In the genomic region with DNA sequence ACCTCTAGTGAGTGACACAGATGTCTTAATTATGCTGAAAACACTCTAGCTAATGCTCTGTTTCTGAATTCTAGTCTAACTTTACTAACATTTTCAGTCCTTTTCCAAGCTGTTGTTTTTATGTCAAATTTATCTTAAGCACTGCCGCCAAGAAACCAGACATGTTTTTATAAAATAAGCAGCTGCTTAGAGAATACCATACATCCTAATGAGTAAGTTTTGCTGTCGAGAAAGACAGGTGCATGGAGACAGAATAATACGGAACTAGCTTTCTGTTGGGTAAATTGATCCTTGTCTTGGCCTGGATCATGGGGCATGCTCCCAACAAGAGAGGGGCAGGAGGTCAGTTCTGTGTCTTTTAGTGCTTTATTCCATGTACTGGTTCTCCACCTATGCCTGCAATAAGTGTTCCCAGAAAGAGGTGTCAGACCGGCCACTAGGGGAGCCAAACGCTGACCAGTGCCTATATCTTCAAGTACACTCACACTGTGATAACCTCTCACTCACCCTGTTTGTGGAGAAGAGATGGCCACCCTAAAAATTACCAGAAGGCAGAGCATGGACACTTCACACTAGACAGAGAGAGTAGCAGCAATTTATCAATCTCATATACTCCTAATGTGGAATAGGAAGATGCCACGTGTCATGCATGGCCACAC, we compare ENCODE assay signal across 9 mouse cellular contexts.
DNase-seq lines count a peak whose midpoint lies in the region; ATAC-seq and TF ChIP-seq lines count a peak whose summit lies in the region.
"Had no signal": no experiment of that assay in that cellular context is flagged by ENCODE, and none has a peak within 500 bp of the region (broad histone marks: within the 10 kb centered on the region; RNA-seq: fewer than 3 reads in every experiment).

No protein-coding gene starts in this region.

- H3K4me1 ChIP-seq in forebrain, embryonic 16.5 days (replicated peaks; ENCODE audit: control insufficient read depth, insufficient read depth, low read length) = no peaks in the 10 kb centered on the region
- no peaks in the 10 kb centered on the region for H3K4me1 ChIP-seq in liver, postnatal 0 days (ENCODE audit: insufficient read depth)
- H3K4me1 ChIP-seq: neural tube, embryonic 12.5 days had no signal

- peak; percentile 2 to 5 for DNase-seq in heart, postnatal 14 days
- DNase-seq in heart, postnatal 36 days = no peak
- peak; percentile 1 to 5 for DNase-seq in thymus, postnatal 36 days
- no peak for DNase-seq in thymus, postnatal 10 days (ENCODE audit: low spot score in 2 of 2)
- DNase-seq in liver, postnatal 0 days = peak; percentile 13
- no peak for DNase-seq in c-Kit-positive CD71-positive TER-119-positive erythroid progenitor cells, embryonic 14.5 days (ENCODE audit: low spot score)
- no peak for DNase-seq in spleen, adult 12 weeks (ENCODE audit: low spot score)

- WGBS in forebrain, embryonic 16.5 days = 44% methylated on average over 6 of the region's 6 CpGs
- WGBS in liver, postnatal 0 days (ENCODE audit: insufficient replicate concordance) = 57% methylated on average over 6 of the region's 6 CpGs

- no peaks in the 10 kb centered on the region for H3K36me3 ChIP-seq in forebrain, embryonic 16.5 days (ENCODE audit: control insufficient read depth, insufficient read depth)
- no peaks in the 10 kb centered on the region for H3K36me3 ChIP-seq in liver, postnatal 0 days (replicated peaks; ENCODE audit: insufficient read depth, low read length)
- H3K36me3 ChIP-seq: neural tube, embryonic 12.5 days had no signal

- ATAC-seq in forebrain, embryonic 16.5 days = peak; percentile 72
- ATAC-seq in liver, postnatal 0 days = no peak

- no peak overlapping the region for H3K4me2 ChIP-seq in forebrain, embryonic 16.5 days (ENCODE audit: low read length)
- H3K4me2 ChIP-seq in liver, postnatal 0 days (ENCODE audit: low read depth, low read length) = no peak overlapping the region
- H3K4me2 ChIP-seq: neural tube, embryonic 12.5 days had no signal

- no peak overlapping the region for H3K9ac ChIP-seq in forebrain, embryonic 16.5 days (replicated peaks; ENCODE audit: low read depth, low read length)
- H3K9ac ChIP-seq in liver, postnatal 0 days (replicated peaks) = no peak overlapping the region
- H3K9ac ChIP-seq: neural tube, embryonic 12.5 days had no signal

- no peak; the same call in 1 of the 2 replicates for TF ChIP-seq CTCF in liver, postnatal 0 days (IDR thresholded peaks at IDR 0.05; ENCODE audit: low read depth)

- H3K9me3 ChIP-seq in forebrain, embryonic 16.5 days (ENCODE audit: control insufficient read depth, low read length) = no peaks in the 10 kb centered on the region
- H3K9me3 ChIP-seq in liver, postnatal 0 days (ENCODE audit: low read length) = no peaks in the 10 kb centered on the region
- H3K9me3 ChIP-seq: neural tube, embryonic 12.5 days had no signal

- intact Hi-C loops in heart, postnatal 14 days (cut with DNase I) = no loop called here
- intact Hi-C loops in heart, postnatal 36 days (cut with DNase I) = no loop called here

- no peak overlapping the region for H3K4me3 ChIP-seq in forebrain, embryonic 16.5 days (replicated peaks; ENCODE audit: low read length)
- no peak overlapping the region for H3K4me3 ChIP-seq in liver, postnatal 0 days (ENCODE audit: low read depth, low read length)
- H3K4me3 ChIP-seq: neural tube, embryonic 12.5 days had no signal

- no peak for TF ChIP-seq EP300 in liver, postnatal 0 days (IDR thresholded peaks at IDR 0.05; ENCODE audit: low read depth)

- no peak overlapping the region for H3K27ac ChIP-seq in forebrain, embryonic 16.5 days (ENCODE audit: low read length)
- no peak overlapping the region for H3K27ac ChIP-seq in liver, postnatal 0 days (ENCODE audit: low read depth)
- H3K27ac ChIP-seq: neural tube, embryonic 12.5 days had no signal

- H3K27me3 ChIP-seq in forebrain, embryonic 16.5 days (replicated peaks; ENCODE audit: control insufficient read depth, insufficient read depth, low read length) = no peaks in the 10 kb centered on the region
- H3K27me3 ChIP-seq in liver, postnatal 0 days (ENCODE audit: insufficient read depth, low read length) = no peaks in the 10 kb centered on the region
- H3K27me3 ChIP-seq: neural tube, embryonic 12.5 days had no signal

Comparison
In these comparisons a context has a peak if more than half of its experiments do, and no peak if none do; other contexts are left out.
1. DNase-seq: peak in heart, postnatal 14 days (2 of 2), thymus, postnatal 36 days (2 of 2) and liver, postnatal 0 days (single experiment); none in heart, postnatal 36 days (0 of 2), thymus, postnatal 10 days (0 of 2), c-Kit-positive CD71-positive TER-119-positive erythroid progenitor cells, embryonic 14.5 days (single experiment) and spleen, adult 12 weeks (single experiment).